Comparison of ENCODE assay signal across 9 mouse cellular contexts in genomic region chr9:120302980-120303452, GRCm38 (mm10). TPM values are rescaled to one million over a fixed set of nuclear protein-coding genes. Genes with fewer than 3 reads are reported as not detected.
DNase-seq lines count a peak whose midpoint lies in the region; ATAC-seq and TF ChIP-seq lines count a peak whose summit lies in the region.
"Had no signal": no experiment of that assay in that cellular context is flagged by ENCODE, and none has a peak within 500 bp of the region (broad histone marks: within the 10 kb centered on the region; RNA-seq: fewer than 3 reads in every experiment).

No protein-coding gene starts in this region.

- H3K9ac ChIP-seq in intestine, postnatal 0 days (ENCODE audit: low read depth, low read length): no peak overlapping the region
- peak overlapping the region; percentile 67 for H3K9ac ChIP-seq in neural tube, embryonic 15.5 days (replicated peaks)

- peak; percentile 29 to 39 for DNase-seq in left cerebral cortex, adult 2 months (ENCODE audit: extremely low spot score in 1 of 2, low spot score in 2 of 2)
- no peak for DNase-seq in left cerebral cortex, postnatal 4 days
- DNase-seq in urinary bladder, postnatal 4 days (ENCODE audit: low spot score in 2 of 2): no peak
- no peak for DNase-seq in thymus, postnatal 4 days
- no peak for DNase-seq in layer of hippocampus, adult 8-10 months (ENCODE audit: low spot score in 2 of 2)

- intact Hi-C loops in left cerebral cortex, adult 2 months (cut with DNase I): loop anchor here (5.0 kb wide), 2 partner anchors 59 to 111 kb away; no protein-coding TSS in a partner anchor
- intact Hi-C loops in left cerebral cortex, postnatal 4 days (cut with DNase I): loop anchor here (5.0 kb wide), 2 partner anchors 74 to 91 kb away; no protein-coding TSS in a partner anchor

- H3K9me3 ChIP-seq in intestine, postnatal 0 days (ENCODE audit: control insufficient read depth): no peaks in the 10 kb centered on the region
- no peaks in the 10 kb centered on the region for H3K9me3 ChIP-seq in neural tube, embryonic 15.5 days (replicated peaks)

- WGBS in intestine, postnatal 0 days: 18% methylated on average over 19 of the region's 19 CpGs
- 9% methylated on average over 19 of the region's 19 CpGs for WGBS in neural tube, embryonic 15.5 days

- TF ChIP-seq CTCF in left cerebral cortex, adult 2 months (IDR thresholded peaks at IDR 0.05): no peak
- TF ChIP-seq CTCF in embryonic fibroblast, embryonic 13.5 days (IDR thresholded peaks at IDR 0.05; ENCODE audit: borderline replicate concordance, insufficient read depth, low read length): no peak
- TF ChIP-seq CTCF in intestine, postnatal 0 days (IDR thresholded peaks at IDR 0.05; ENCODE audit: low read depth): no peak

- no peaks in the 10 kb centered on the region for H3K4me1 ChIP-seq in embryonic fibroblast, embryonic 13.5 days (ENCODE audit: control insufficient read depth, insufficient read depth, low read length)
- H3K4me1 ChIP-seq in intestine, postnatal 0 days (replicated peaks; ENCODE audit: control insufficient read depth, insufficient read depth, low read length): no peaks in the 10 kb centered on the region
- peaks cover 23% of the 10 kb centered on the region for H3K4me1 ChIP-seq in neural tube, embryonic 15.5 days

- TF ChIP-seq POLR2A in embryonic fibroblast, embryonic 13.5 days (IDR thresholded peaks at IDR 0.05; ENCODE audit: low read depth, low read length): no peak

- H3K36me3 ChIP-seq in intestine, postnatal 0 days (ENCODE audit: control insufficient read depth, insufficient read depth): no peaks in the 10 kb centered on the region
- H3K36me3 ChIP-seq in neural tube, embryonic 15.5 days: no peaks in the 10 kb centered on the region

- ATAC-seq in intestine, postnatal 0 days: no peak
- ATAC-seq in neural tube, embryonic 15.5 days (ENCODE audit: low FRiP score): peak; percentile 52

- peak overlapping the region; percentile 89 for H3K4me2 ChIP-seq in intestine, postnatal 0 days (replicated peaks; ENCODE audit: low read depth)
- peak overlapping the region; percentile 94 for H3K4me2 ChIP-seq in neural tube, embryonic 15.5 days

- H3K27ac ChIP-seq in left cerebral cortex, adult 2 months: peak overlapping the region; percentile 70
- no peak overlapping the region for H3K27ac ChIP-seq in embryonic fibroblast, embryonic 13.5 days (ENCODE audit: insufficient read depth, low read length)
- H3K27ac ChIP-seq in intestine, postnatal 0 days (ENCODE audit: low read depth, low read length): no peak overlapping the region
- peak overlapping the region; percentile 79 for H3K27ac ChIP-seq in neural tube, embryonic 15.5 days (replicated peaks)

- H3K27me3 ChIP-seq in intestine, postnatal 0 days (replicated peaks; ENCODE audit: control insufficient read depth, insufficient read depth, low read length): peaks cover 40% of the 10 kb centered on the region
- peaks cover 42% of the 10 kb centered on the region for H3K27me3 ChIP-seq in neural tube, embryonic 15.5 days (replicated peaks)

- H3K4me3 ChIP-seq in left cerebral cortex, adult 2 months: peak overlapping the region; percentile 53
- peak overlapping the region; percentile 30 for H3K4me3 ChIP-seq in embryonic fibroblast, embryonic 13.5 days (ENCODE audit: insufficient read depth, low read length)
- peak overlapping the region; percentile 46 for H3K4me3 ChIP-seq in intestine, postnatal 0 days (ENCODE audit: low read depth, low read length)
- H3K4me3 ChIP-seq in neural tube, embryonic 15.5 days (replicated peaks): peak overlapping the region; percentile 75

RNA-seq across cellular contexts. Expression of gene Myrip, which starts 1.7 kb away (rescaled TPM):
- 10 to 100 TPM; 86.1 to 91.1 TPM for total RNA-seq in left cerebral cortex, adult 2 months (2021)
- 10 to 100 TPM; 24.7 to 25.2 TPM for total RNA-seq in left cerebral cortex, postnatal 4 days (2021)
- not detected in 2 replicates for polyA plus RNA-seq in embryonic fibroblast, embryonic 13.5 days (2011; ENCODE audit: insufficient read length, low read depth, missing spikeins)
- polyA plus RNA-seq in intestine, postnatal 0 days (2015; fragmentation: Nextera tagmentation; extraction: Ambion mirVana): 0.47 and 0.55 TPM in 2 replicates
- 8.5 and 10.0 TPM in 2 replicates for polyA plus RNA-seq in neural tube, embryonic 15.5 days (2015; fragmentation: Nextera tagmentation; extraction: Ambion mirVana)
- total RNA-seq in layer of hippocampus, adult 8-10 months (2022): 10 to 100 TPM; 45.8 to 63.9 (median 55.6) TPM
- total RNA-seq: monocyte, adult 5-6 weeks had no signal

Comparison
In these comparisons a context has a peak if more than half of its experiments do, and no peak if none do; other contexts are left out.
1. DNase-seq: peak in left cerebral cortex, adult 2 months (2 of 2); none in left cerebral cortex, postnatal 4 days (single experiment), urinary bladder, postnatal 4 days (0 of 2), thymus, postnatal 4 days (single experiment) and layer of hippocampus, adult 8-10 months (0 of 2).
2. H3K27ac ChIP-seq: peak in left cerebral cortex, adult 2 months (single experiment) and neural tube, embryonic 15.5 days (single experiment); none in embryonic fibroblast, embryonic 13.5 days (single experiment) and intestine, postnatal 0 days (single experiment).
3. Peak in every context shown above with its lines, with median percentiles within 50 percentile points of each other: H3K4me3 ChIP-seq.